Mouse (Mus musculus) stomach, postnatal 0 days (tissue): ENCODE data around the gene Zfp697.
"Not testable (repeated sequence)": the region's sequence is repeated elsewhere in the genome, so short reads cannot be mapped to it uniquely, and the experiment has no call there.

Experiments used
- CTCF ChIP-seq: IDR thresholded peaks from 2 replicates; pipeline ENCODE4 v1.5.1; 2016; ENCODE audit warnings: antibody characterized with exemption, low read depth, mild to moderate bottlenecking, moderate library complexity
- EP300 ChIP-seq: optimal IDR thresholded peaks from 2 replicates; pipeline ENCODE3; 2016; ENCODE audit warnings: antibody characterized with exemption

- TF ChIP-seq CTCF, EP300: not testable (repeated sequence)
These were observed 88.8 kb downstream of the Zfp697 start for GRCm38 (mm10) chr3:98471057-98471456.
